21 mouse cellular contexts compared by ENCODE assay signal in the genomic region with DNA sequence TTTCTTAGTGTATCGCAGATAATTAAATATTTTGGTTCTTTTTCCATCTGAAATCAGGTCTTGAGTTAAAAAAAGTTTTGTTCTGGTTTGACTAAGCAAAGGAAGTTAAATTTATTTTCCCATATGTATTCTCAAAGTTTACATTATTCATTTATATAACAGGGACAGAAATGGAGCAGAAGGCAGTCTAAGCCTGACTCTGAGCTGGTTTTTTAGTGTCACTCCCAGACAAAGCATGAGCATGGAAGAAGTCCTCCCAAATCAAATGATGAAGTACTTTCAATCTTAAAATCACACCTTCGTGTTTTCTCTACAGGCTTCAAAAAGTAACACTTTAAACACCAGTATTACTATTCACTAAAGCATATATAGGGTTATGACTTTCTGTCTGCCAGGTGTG.
"Had no signal": no experiment of that assay in that cellular context is flagged by ENCODE, and none has a peak within 500 bp of the region (broad histone marks: within the 10 kb centered on the region; RNA-seq: fewer than 3 reads in every experiment).

No protein-coding gene starts in this region.

- ATAC-seq: forebrain, embryonic 13.5 days; forebrain, embryonic 14.5 days; forebrain, embryonic 15.5 days; forebrain, embryonic 16.5 days; forebrain, postnatal 0 days had no signal

- DNase-seq: cerebellum, adult 8-10 months; cerebellum, adult 9-10 months; cerebellum, adult 9-11 months; cerebellum, postnatal 10 days; cerebellum, postnatal 14 days; cerebellum, postnatal 25 days; cerebellum, postnatal 36 days; embryo, embryonic 11 days; forebrain, postnatal 0 days; gastrocnemius, adult 2 months; gastrocnemius, postnatal 10 days; gastrocnemius, postnatal 14 days; gastrocnemius, postnatal 25 days; gastrocnemius, postnatal 36 days; heart, adult 11 months; heart, adult 18-20 months; heart, adult 2 months had no signal
